9 mouse cellular contexts compared by ENCODE assay signal in the genomic region with DNA sequence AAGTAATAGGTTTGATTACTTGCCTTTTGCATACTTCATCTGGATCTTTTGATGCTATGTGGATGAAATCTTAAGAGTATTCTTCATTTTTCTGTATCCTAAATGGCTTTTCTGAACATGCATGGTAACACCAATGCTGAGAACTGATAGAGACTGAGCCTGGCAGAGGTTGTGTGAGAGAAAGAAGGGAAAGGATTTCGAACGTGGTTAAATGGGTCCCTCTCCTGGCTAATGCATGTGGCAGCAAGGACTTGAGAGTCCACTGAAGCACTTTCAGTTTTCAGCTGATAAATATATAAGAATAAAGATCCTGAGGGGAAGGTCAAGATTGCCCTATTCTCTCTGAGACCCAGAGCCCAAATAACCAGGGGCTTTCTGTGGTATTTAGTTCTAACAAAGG.
DNase-seq lines count a peak whose midpoint lies in the region; ATAC-seq and TF ChIP-seq lines count a peak whose summit lies in the region.
"Had no signal": no experiment of that assay in that cellular context is flagged by ENCODE, and none has a peak within 500 bp of the region (broad histone marks: within the 10 kb centered on the region; RNA-seq: fewer than 3 reads in every experiment).

No protein-coding gene starts in this region.

- H3K4me2 ChIP-seq in midbrain, embryonic 11.5 days, result no peak overlapping the region
- no peak overlapping the region for H3K4me2 ChIP-seq in stomach, postnatal 0 days (replicated peaks; ENCODE audit: low read depth)

- intact Hi-C loops in left cerebral cortex, postnatal 25 days (cut with DNase I), result loop anchor here (1.0 to 10.0 kb wide), 3 partner anchors 298 to 596 kb away; no protein-coding TSS in a partner anchor

- H3K9ac ChIP-seq in midbrain, embryonic 11.5 days (ENCODE audit: low read length), result no peak overlapping the region
- H3K9ac ChIP-seq in stomach, postnatal 0 days (ENCODE audit: low read length), result no peak overlapping the region

- no peaks in the 10 kb centered on the region for H3K9me3 ChIP-seq in midbrain, embryonic 11.5 days (ENCODE audit: control insufficient read depth, low read length)
- H3K9me3 ChIP-seq in midbrain, embryonic 10.5 days (replicated peaks), result no peaks in the 10 kb centered on the region
- H3K9me3 ChIP-seq in stomach, postnatal 0 days (ENCODE audit: control insufficient read depth, low read length), result no peaks in the 10 kb centered on the region

- H3K4me3 ChIP-seq in midbrain, embryonic 11.5 days (ENCODE audit: low read depth, low read length), result no peak overlapping the region
- H3K4me3 ChIP-seq in midbrain, embryonic 10.5 days, result no peak overlapping the region
- H3K4me3 ChIP-seq in stomach, postnatal 0 days (ENCODE audit: low read depth, low read length), result no peak overlapping the region

- TF ChIP-seq CTCF in stomach, postnatal 0 days (IDR thresholded peaks at IDR 0.05; ENCODE audit: low read depth), result peak; percentile 73

- DNase-seq in midbrain, embryonic 11.5 days (ENCODE audit: low spot score, missing footprints), result no peak
- no peak for DNase-seq in midbrain, embryonic 10.5 days (ENCODE audit: low spot score)
- peak; percentile 28 for DNase-seq in forelimb bud, embryonic 11.5 days (ENCODE audit: low read depth, low spot score)
- DNase-seq in left cerebral cortex, postnatal 25 days (ENCODE audit: low spot score in 2 of 2), result peak; percentile 37 to 82
- DNase-seq in stomach, postnatal 0 days (ENCODE audit: low spot score), result peak; percentile 16
- DNase-seq in thymus, postnatal 25 days, result no peak
- DNase-seq in thymus, postnatal 14 days, result no peak
- no peak for DNase-seq in ovary, postnatal 36 days (ENCODE audit: low spot score)
- DNase-seq: thymus, adult 18-20 months had no signal

- peaks cover 4% of the 10 kb centered on the region; the same call in 1 of the 2 replicates for H3K4me1 ChIP-seq in midbrain, embryonic 11.5 days (ENCODE audit: control insufficient read depth, insufficient read depth, low read length)
- H3K4me1 ChIP-seq in midbrain, embryonic 10.5 days, result peaks cover 7% of the 10 kb centered on the region
- no peaks in the 10 kb centered on the region for H3K4me1 ChIP-seq in stomach, postnatal 0 days (replicated peaks; ENCODE audit: control insufficient read depth, insufficient read depth)

- peak; percentile 66; the same call in 1 of the 2 replicates for ATAC-seq in midbrain, embryonic 11.5 days (ENCODE audit: low FRiP score)
- ATAC-seq in stomach, postnatal 0 days (ENCODE audit: low FRiP score, low TSS enrichment), result no peak

- no peaks in the 10 kb centered on the region for H3K36me3 ChIP-seq in midbrain, embryonic 11.5 days (ENCODE audit: control insufficient read depth, insufficient read depth, low read length)
- H3K36me3 ChIP-seq in midbrain, embryonic 10.5 days, result no peaks in the 10 kb centered on the region
- no peaks in the 10 kb centered on the region for H3K36me3 ChIP-seq in stomach, postnatal 0 days (ENCODE audit: control insufficient read depth, insufficient read depth, low read length)

- H3K27ac ChIP-seq in midbrain, embryonic 11.5 days (ENCODE audit: low read depth, low read length), result no peak overlapping the region
- H3K27ac ChIP-seq in midbrain, embryonic 10.5 days (replicated peaks), result no peak overlapping the region
- H3K27ac ChIP-seq in stomach, postnatal 0 days (replicated peaks), result no peak overlapping the region

- WGBS in midbrain, embryonic 11.5 days, result 27% methylated on average over 2 of the region's 2 CpGs
- WGBS in midbrain, embryonic 10.5 days, result 35% methylated on average over 2 of the region's 2 CpGs
- whole genome bisulfite sequencing in stomach, postnatal 0 days, result 33% methylated on average over 2 of the region's 2 CpGs

- no peaks in the 10 kb centered on the region; the same call in 1 of the 2 replicates for H3K27me3 ChIP-seq in midbrain, embryonic 11.5 days (ENCODE audit: control insufficient read depth, insufficient read depth, low read length)
- H3K27me3 ChIP-seq in midbrain, embryonic 10.5 days (ENCODE audit: low read depth, poor library complexity, severe bottlenecking), result no peaks in the 10 kb centered on the region; the same call in 1 of the 2 replicates
- no peaks in the 10 kb centered on the region for H3K27me3 ChIP-seq in stomach, postnatal 0 days (ENCODE audit: control insufficient read depth, insufficient read depth, low read length)

- no peak for TF ChIP-seq EP300 in stomach, postnatal 0 days (optimal IDR thresholded peaks at IDR 0.05)

Comparison
In these comparisons a context has a peak if more than half of its experiments do, and no peak if none do; other contexts are left out.
1. DNase-seq: peak in forelimb bud, embryonic 11.5 days (single experiment), left cerebral cortex, postnatal 25 days (2 of 2) and stomach, postnatal 0 days (single experiment); none in midbrain, embryonic 11.5 days (single experiment), midbrain, embryonic 10.5 days (single experiment), thymus, postnatal 25 days (single experiment), thymus, postnatal 14 days (single experiment) and ovary, postnatal 36 days (single experiment).